Mouse (Mus musculus) bone marrow macrophage, adult 2 months (primary cell): Measurements from ENCODE around the gene Ankrd33b.

Experiments used
- CTCF ChIP-seq: IDR thresholded peaks from 2 replicates; pipeline ENCODE4 v1.5.1; 2012; ENCODE audit warnings: low read depth, mild to moderate bottlenecking, low read length, moderate library complexity
- POLR2A ChIP-seq: IDR thresholded peaks from 2 replicates; pipeline ENCODE4 v1.6.1; 2012; ENCODE audit warnings: mild to moderate bottlenecking, low read depth, low read length, borderline replicate concordance

- TF ChIP-seq CTCF: no peak
- TF ChIP-seq POLR2A: no peak
Measured at GRCm38 (mm10) chr15:31348241-31348640, 19.3 kb downstream of the Ankrd33b start.
